Mouse (Mus musculus) spleen, adult 2 months (tissue): ENCODE results near the gene Lrrc27.

Experiments used
- CTCF ChIP-seq: fragments of 200-500 bp; IDR thresholded peaks from 2 replicates; pipeline ENCODE4 v1.5.1; 2011; ENCODE audit warnings: mild to moderate bottlenecking, inconsistent platforms; ENCODE audit not compliant: insufficient read depth, insufficient read length, insufficient replicate concordance; ENCODE audit errors: extremely low read depth
- POLR2A ChIP-seq: fragments of 200-500 bp; IDR thresholded peaks from 2 replicates; pipeline ENCODE4 v1.6.1; 2011; ENCODE audit warnings: low read depth, low read length, inconsistent platforms

DNA sequence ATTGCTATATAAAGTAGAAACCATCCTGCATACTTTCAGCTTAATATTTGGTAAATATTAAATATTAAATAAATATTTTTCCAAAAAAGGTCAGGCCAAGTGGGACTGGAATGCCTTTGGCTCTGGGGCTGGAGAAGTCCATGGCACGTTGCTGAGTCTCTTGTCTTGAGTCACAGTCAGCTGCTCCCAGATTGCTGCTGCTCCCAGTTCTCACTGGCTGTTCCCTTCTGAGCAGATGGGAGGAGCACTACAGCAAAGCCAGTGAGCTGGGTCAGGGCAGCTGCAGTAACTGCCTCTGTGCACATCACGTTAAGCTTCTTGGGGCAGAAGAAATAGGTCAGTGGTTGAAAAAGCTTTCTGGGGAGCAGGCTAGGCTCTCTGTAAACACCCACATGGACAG lies 7.5 kb downstream of the Lrrc27 start:
- no peak for TF ChIP-seq CTCF
- no peak for TF ChIP-seq POLR2A
